Mouse (Mus musculus) large intestine, adult 2 months (tissue): ENCODE data around the gene Robo4. TPM values are rescaled to one million over a fixed set of nuclear protein-coding genes. Genes with fewer than 3 reads are reported as not detected.

ENCODE experiments used
- DNase-seq: peaks from one replicate; pipeline ENCODE4 v3.0.0-alpha.2; 2012; ENCODE audit warnings: low read depth, low spot score
- WGBS: fragments of 180-500 bp; shearing (Covaris S2); methylation state at CpG from one replicate; pipeline ENCODE4 v1.1.7; 2018; 5-methylcytosine and 5-hydroxymethylcytosine counted together
- polyA plus RNA-seq: library from polyadenylated mRNA; depleted of rRNA; stranded (reverse); fragments of >200 nt; gene quantifications from 2 replicates; pipeline ENCODE4 v1.2.3, GENCODE M21; 2012

Gene Robo4
- polyA plus RNA-seq, 1 experiment, result 6.5 TPM

DNA sequence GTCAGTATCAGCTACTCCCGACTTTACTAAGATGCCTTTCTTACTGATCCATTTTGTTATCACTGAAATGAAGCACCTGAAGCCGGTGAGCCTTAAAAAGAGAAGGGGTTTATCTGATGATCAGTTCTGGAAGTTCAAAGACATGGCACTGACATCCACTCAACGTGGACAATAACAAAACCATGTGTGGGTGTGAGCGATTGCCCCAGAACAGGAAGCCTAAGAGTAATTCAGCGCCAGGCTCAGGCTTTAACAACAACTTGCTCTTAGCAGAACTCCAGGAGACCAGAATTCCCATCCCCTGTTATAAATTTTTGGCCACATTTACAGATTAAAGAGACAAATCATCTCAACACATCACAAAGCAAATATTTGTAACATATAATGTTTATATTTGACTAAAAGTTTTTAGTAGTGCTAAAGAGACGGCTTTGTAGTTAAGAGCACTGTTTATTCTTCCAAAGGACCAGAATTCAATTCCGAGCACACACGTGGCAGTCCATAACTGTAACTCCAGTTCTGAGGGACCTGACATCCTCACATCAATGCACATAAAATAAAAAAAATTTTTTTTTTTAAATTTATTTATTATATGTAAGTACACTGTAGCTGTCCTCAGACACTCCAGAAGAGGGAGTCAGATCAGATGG lies 8.1 kb upstream of the Robo4 start:
- no peak for DNase-seq
- WGBS, result 60% methylated on average over 8 of the region's 8 CpGs

DNA sequence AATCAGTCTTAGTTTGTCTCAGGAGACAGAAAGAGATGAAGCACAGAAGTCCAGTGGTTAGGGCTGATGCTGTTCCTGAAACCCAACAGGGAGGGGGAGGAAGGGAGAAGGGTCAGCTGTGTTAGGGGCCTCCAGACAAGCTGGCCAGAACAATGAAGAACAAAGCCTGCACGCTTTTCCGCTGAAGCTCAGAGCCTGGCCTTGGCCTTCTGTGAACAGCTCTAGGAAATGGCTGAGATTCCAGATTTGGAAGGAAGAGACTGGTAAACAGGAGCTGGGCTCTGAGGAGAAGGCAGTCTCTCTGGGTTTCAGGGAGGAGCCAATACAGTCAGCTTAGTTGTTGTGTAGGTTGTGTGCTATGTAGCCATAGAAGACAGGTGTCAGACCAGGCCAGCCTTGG lies 1.1 kb upstream of the Robo4 start:
- DNase-seq, result no peak

DNA sequence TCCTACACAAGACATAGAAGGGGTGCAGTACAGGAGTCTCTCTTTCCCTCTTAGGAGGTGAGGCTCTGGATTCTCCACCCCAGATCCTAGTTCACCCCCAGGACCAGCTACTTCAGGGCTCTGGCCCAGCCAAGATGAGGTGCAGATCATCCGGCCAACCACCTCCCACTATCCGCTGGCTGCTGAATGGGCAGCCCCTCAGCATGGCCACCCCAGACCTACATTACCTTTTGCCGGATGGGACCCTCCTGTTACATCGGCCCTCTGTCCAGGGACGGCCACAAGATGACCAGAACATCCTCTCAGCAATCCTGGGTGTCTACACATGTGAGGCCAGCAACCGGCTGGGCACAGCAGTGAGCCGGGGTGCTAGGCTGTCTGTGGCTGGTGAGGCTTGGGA lies 804 bp downstream of the Robo4 start:
- no peak for DNase-seq
- 86% methylated on average over 7 of the region's 7 CpGs for WGBS

More for the DNA sequence above, 1.1 kb upstream of the Robo4 start:
- WGBS, result 79% methylated on average over 2 of the region's 2 CpGs

DNA sequence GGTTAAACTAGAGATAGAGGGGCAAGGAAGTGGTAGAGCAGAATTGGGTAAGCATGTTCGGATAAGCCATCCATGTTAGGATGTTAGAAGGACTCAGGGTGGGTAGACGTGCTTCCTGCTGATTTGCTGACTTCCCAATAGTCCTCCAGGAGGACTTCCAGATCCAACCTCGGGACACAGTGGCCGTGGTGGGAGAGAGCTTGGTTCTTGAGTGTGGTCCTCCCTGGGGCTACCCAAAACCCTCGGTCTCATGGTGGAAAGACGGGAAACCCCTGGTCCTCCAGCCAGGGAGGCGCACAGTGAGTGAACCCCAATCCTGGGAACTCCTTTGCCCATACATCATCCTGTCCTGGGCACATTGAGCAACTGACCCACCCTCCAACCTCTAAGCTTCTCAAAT lies 1.3 kb downstream of the Robo4 start:
- DNase-seq, result no peak
- 82% methylated on average over 7 of the region's 7 CpGs for WGBS

DNA sequence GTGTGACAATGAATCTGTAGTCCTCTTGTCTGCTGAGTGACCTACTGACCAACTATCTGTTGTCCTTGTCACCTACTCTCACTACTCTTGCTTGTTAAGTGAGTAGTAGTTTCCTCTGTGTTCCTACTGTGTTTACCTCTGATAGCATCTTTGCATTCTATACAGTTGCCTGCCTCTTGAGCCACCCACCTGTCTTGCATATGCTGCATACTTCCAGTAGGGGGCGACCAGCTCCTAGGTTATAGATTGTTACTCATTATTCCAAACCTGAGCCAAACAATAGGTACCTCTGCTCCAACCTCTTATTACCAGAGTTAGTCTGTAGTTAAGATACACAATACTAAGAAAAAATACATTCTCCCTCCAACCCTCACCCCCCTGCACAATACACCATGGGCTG lies 4.7 kb downstream of the Robo4 start:
- DNase-seq, result no peak
- WGBS, result 0% methylated on average over 1 of the region's 1 CpGs

DNA sequence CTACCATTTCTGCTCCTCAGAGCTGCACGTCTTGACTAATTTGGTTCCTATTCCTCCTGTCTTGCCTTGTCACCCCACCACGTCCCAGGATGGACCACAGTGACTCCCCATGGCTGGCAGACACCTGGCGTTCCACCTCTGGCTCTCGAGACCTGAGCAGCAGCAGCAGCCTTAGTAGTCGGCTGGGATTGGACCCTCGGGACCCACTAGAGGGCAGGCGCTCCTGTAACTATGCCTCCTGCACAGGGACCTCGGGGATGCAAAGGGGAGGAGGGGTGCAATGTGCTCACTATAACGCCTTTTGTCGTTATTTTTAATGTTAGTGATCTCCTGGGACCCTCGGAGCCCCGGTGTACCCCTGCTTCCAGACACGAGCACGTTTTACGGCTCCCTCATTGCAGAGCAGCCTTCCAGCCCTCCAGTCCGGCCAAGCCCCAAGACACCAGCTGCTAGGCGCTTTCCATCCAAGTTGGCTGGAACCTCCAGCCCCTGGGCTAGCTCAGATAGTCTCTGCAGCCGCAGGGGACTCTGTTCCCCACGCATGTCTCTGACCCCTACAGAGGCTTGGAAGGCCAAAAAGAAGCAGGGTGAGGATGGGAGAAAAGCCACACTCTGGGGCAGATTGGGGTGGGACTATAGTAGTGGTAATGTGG lies 6.3 kb downstream of the Robo4 start:
- WGBS, result 19% methylated on average over 19 of the region's 19 CpGs
- DNase-seq, result no peak

DNA sequence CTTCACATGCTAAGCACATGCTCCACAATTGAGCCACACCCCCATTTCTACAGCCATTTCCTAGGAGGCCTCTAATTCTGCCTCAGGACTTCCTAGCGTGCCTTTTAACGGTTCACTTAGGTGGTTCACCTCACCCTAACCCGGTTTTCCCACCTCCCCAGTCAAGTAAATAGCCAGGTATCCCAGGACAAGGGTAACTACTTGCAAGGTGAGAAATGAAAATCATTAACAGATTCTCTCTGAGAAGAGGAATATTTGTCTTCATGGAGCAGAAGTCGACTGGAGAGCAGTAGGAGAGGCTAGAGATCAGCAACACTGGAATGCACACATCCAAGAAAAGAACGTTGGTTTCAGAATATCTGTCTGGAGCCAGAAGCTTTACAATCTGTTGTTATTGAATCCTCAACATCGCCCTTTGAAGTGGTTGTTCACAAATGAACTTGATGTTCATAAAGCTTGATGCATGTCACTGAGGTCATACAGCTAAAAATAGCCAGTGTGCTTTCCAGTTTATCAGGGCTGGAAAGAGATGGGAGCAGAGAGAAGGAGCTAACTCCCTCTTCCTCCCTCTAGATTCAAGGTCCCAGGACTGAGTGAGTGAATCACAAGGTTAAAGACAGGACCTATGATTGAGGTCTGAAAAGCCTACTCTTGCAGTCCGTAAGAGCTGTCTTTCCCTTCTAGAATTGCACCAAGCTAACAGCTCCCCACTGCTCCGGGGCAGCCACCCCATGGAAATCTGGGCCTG lies 8.2 kb downstream of the Robo4 start:
- 51% methylated on average over 8 of the region's 8 CpGs for WGBS
- DNase-seq, result no peak

DNA sequence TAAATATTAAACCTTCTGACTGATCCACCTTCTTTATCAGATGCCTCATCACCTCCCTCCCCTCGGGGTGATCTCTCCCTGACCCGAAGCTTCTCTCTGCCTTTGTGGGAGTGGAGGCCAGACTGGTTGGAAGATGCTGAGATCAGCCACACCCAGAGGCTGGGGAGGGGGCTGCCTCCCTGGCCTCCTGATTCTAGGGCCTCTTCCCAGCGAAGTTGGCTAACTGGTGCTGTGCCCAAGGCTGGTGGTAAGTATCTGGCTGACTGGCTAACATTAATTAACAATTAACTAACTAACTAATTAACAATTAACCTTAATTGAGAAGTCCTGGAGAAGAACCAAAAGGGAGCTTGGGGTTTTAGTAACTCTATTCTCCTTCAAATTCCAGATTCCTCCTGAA lies 11.3 kb downstream of the Robo4 start:
- DNase-seq, result no peak
- 32% methylated on average over 3 of the region's 3 CpGs for WGBS

DNA sequence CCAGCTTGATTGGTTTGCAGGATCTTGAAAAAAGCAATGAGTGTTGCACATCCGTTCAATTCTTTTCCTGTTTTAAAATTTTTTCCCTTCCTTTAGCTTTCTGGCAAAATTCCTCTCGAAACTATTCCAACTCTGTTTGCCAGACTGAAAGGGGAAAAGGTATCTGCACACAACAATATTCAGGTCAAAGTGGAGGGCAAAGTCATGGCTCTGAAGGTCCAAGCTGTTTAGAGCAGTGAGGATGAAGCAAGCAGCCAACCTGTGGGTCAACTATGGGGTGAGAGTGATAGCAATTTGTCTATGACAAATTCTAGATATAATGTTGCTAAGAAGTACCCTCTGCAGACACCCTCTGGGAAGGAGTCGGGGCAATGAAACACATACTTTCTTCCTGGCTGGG lies 13.0 kb downstream of the Robo4 start:
- WGBS, result 74% methylated on average over 3 of the region's 3 CpGs
- no peak for DNase-seq

DNA sequence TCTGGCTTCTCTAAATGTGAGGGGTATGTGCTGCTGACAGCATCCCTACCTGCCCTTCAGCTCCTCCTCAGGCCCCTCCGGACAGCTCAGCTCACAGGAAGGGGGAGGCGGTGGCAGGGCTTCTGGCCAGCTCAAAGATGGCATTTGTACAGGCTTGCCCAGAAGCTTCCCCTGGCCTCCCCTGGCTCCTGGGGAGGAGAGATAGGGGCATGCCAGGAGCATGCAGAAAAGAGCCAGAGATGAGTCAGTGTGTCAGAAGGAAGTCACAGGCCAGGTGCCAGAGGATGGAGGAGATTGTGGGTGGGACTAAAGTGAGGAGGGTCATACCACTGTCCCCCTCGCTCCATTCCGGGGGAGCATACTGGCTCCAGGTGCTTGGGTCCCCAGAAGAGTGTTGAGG lies 17.1 kb downstream of the Robo4 start:
- WGBS, result 68% methylated on average over 4 of the region's 4 CpGs
- no peak for DNase-seq

DNA sequence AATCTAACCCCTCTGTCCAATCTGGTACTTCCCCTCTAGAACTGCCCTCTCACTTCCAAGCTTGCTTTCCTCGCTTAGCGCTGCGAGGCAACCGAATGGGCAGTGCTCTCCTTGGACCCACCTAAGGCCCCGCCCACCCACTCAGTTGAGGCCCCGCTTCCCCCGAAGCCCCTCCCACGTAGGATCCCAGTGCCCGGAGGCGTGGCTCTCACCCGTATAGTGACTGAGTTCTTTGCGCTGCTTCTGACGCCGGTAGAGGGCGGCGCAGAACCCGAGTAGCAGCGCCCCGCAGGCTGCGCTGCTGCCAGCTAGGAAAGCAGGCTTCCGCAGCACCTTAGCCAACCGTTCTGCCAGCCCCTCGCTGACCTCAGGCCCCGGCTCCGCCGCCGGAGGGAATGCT lies 19.0 kb downstream of the Robo4 start:
- peak; percentile 42 for DNase-seq
- WGBS, result under 1% methylated on average over 27 of the region's 27 CpGs

DNA sequence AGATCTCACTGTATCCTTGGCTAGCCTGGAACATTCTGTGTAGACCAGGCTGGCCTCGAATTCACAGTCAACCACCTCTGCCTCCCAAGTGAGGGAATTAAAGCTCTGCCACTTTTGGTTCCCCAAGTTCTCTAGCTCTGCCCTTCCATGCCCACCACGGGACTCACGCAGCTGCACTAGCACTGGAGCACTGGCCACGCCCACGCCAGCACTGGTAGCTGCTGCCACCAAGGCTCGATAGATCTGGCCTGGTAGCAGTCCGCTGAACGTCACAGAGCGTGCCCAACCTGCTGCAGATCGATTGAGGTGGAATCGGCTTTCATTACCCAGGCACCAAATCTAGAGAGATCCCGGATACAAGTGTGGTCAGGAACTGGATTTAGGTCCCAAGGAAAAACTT lies 19.5 kb downstream of the Robo4 start:
- WGBS, result 17% methylated on average over 12 of the region's 12 CpGs
- no peak for DNase-seq

DNA sequence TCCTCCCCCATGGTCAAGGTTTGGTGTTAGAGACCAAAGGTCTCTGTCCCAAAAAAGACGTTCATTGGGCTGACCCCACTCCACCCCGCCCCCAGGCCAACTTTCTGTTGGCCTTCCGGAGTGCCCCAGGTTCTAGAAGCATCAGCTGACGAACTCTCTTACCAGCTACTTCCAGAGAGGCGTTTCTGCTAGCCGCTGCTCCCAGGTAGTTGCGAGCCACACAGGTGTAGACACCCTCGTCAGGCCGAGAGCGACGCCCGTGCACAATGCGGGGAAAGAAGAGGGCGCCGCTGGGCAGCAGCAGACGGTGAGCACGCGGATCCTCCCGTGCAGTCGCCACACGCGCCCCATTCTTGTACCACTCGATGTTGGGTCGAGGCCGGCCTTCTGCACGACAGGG lies 27.6 kb downstream of the Robo4 start:
- WGBS, result 25% methylated on average over 26 of the region's 26 CpGs
- no peak for DNase-seq

DNA sequence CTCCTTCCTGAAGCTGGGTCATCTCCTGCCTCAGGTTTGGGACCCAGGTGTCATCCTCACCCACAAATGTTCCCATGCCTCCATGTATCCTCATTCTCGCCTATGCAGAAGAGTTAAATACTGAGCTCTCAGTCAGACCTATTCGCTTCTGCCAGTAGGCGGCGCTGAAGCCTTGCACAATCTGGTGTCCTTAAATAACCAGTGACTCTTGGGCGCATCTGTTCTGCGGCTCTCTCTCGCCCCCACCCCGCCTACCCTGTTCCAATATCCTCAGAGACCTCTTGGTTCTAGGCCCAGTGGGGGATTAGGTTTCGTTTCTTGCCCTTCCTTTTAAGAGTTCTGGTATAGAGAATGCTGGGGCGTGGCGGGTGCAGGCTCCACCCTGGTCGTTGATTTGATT lies 28.9 kb downstream of the Robo4 start:
- WGBS, result 2% methylated on average over 12 of the region's 12 CpGs
- peak; percentile 67 for DNase-seq

DNA sequence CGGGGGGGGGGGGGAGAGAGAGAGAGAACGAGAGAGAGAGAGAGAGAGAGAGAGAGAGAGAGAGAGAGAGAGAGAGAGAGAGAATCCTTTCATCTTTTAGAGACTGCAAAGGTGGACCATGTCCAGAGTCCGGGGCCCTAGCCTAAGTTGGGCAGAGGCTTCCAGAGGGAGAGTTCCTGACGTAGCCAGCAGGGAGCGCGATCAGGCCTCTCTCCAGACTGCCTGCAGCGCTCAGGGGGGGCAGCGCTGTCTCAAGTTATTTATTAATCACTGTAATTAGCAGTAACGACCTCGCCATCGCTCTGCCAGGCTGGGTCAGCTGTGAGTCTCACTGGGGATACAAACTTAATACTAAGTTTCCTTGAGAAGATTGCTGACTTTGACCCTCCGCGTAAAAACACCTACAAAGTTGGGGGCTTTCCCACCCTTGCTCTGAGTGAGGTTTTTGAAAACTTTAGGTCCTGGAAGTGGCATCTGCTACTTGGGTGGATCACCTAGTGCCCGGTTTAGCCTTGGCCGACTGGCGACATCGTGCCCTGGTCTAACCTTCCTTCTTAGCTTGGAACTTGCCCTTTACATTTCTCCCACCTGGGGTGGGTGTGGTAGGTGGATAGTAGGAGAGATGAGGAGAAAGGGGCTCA lies 30.4 kb downstream of the Robo4 start:
- WGBS, result 3% methylated on average over 16 of the region's 17 CpGs
- DNase-seq, result no peak

DNA sequence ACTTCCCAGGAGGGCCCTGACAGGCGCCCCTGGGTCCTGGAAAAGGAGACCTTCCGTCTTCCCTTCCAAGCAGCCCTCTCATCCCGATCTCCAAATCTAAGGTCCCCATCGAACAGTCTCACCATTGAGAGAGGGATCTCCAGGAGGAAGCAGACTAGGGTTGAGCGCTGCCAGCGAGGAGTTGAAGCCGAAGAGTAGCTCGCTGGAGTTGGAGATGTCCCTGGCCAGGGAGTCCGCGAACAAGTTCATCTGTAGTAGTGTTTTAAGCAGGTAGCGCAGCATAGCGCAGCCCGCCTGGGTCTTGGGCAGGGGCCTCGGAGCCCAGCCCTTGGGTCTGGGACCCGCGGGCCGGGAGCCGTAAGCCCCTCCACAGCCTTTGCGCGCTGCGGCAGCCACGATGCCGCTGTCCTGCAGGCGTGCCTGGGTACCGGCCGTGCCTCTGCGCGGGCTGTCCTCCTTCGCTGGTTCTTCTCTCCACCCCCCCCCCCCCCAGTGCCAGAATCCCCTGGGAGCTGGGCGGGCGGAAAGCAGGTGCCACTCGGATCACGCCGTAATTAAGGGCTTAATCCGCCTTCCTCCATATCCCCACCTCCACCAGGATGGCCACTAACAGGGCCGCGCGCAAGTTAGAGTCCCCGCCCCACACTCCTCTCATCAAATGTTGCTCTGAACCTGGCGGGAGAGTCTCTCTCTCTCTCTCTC lies 31.2 kb downstream of the Robo4 start, which contains the start of gene Robo3:
Robo3 (minus strand) TSS at position 527 of the 702 bp plus-strand sequence.
- DNase-seq, result no peak
- 2% methylated on average over 40 of the region's 40 CpGs for WGBS

DNA sequence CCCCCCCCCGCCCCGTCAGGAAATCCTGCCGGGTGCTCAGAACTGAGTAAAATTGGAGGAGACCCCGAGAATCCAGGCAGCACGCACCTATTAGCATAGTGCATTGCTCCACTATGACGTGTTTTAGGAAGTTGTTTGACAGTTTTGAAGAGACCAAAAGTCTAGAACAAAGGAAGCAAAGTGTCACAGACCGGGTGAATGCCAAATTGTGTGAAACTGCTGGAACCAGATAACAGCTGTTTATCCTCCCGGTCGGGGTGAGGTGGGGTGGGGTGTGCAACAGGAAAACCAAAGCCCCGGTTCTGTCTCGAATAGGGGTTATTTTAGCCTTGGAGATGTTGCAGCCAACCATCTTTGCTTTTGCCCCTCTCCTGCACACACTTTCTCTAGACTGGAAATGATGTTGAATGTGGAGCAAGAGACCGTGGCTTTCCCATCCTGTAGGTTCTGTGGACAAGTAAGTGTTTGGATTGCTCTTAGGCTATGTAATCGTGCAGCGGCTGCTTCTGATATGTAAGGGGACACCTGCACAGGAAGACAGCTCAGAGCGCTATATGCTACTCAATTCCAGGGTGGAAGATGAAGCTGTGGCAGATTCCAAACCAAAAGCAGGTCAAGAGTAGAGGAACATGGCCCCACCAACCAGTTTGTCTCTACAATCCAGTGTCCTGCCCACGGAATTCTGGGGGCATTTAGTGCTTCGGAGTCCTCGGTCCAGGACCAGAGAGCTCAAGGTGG lies 32.3 kb downstream of the Robo4 start:
- 4% methylated on average over 18 of the region's 18 CpGs for WGBS
- DNase-seq, result no peak

DNA sequence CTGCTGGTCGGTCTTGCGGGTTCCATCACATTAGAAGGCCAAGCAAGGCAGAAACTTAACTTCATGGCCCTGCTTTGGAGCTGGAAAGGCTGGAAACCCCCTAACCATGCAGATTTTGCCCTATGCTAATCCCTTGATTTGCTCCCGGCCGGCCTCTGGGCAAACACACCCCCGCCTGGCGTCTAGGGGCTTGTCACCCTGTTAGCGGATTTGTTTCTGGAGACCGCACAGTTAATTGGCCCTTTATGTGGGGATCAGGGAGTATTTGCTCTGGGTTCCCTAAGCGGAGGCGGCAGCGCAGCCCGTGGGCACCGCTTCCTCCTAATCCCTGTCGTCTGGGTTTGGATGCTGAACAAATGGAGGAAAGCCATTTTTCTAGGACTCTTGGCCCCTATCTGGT lies 33.2 kb downstream of the Robo4 start:
- WGBS, result 14% methylated on average over 14 of the region's 14 CpGs
- no peak for DNase-seq

DNA sequence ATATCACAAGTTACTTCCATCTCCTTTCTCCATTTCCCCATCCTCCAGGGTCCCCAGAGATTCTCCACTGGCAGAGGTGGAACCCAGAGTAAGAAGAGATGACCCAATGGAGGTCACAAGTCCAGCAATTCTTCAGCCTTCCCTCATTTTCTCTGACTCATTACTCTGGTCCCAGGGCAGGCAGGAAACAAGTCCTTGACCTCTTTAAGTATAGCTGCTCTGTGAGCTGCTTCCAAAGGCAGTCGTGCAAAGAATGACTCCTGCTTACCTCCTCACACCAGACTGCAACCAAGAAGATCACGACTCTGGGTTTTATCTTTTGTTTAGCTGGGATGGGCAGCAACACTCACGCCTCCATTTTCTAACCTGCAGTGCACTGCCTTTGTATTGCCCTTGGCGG lies 33.9 kb downstream of the Robo4 start:
- WGBS, result 7% methylated on average over 4 of the region's 4 CpGs
- DNase-seq, result no peak
